Mouse (Mus musculus) embryo, embryonic 10.5 days (tissue): ENCODE measurements around the gene Ostn.
"Not testable (repeated sequence)": the region's sequence is repeated elsewhere in the genome, so short reads cannot be mapped to it uniquely, and the experiment has no call there.

ENCODE experiments used
- DNase-seq: peaks from one replicate; pipeline ENCODE4 v3.0.0-alpha.2; 2015; ENCODE audit warnings: low spot score

The Ostn gene

DNA sequence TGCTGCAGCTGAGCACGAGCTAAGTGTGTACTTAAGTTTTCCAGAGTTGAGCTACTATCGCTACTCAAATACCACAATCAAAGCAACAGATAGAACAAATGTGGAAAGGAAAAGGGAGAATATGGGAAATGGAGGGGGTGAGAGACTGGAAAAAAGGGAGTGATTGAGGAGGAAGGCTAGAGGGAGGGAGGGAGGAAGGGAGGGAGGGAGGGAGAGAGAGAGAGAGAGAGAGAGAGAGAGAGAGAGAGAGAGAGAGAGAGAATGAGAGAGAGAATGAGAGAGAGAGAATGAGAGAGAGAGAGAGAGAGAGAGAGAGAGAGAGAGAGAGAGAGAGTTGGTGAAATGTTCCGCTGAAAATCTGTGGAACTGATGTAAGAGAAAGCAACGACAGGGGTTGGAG, at the start of gene Ostn:
TSS of gene Ostn (plus strand) at position 301 of the 400 bp plus-strand sequence.
- not testable (repeated sequence) for DNase-seq

DNA sequence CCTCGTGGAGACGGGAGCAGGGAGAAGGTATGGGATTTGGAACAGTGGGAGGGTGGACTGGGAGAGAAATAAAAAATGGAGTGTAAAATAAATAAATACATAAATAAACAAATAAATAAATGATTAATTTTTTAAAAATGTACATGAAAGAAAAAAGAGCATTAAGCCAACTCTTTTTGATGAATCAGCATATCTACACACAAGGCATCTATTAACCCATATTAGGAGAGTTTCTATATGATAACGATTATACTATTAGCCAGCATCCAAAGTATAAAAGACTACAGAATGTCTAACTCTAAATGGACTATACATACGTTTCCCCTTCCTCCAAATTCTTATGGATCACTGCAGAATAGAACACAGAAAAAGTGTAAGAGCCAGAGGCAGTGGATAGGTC, 38.5 kb upstream of the Ostn start:
- DNase-seq, result no peak

DNA sequence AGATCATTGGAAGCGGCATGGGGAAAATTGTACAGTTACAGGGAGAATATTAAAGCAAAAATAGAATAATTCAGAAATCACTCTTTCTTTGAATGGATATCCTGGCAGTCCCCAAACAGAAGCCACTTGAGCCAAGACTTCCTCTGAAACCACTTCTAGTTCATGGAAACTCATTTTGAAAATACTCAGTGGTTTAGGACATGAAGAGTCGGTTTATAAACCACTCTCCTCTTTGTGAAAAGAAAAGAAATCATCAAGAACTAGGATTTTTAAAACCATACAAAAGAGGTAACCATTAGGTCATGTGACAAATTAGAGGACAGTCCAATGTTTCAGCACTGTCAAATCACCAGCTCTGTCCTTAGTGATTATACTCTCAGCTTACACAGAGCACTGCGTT, 19.9 kb upstream of the Ostn start:
- no peak for DNase-seq

DNA sequence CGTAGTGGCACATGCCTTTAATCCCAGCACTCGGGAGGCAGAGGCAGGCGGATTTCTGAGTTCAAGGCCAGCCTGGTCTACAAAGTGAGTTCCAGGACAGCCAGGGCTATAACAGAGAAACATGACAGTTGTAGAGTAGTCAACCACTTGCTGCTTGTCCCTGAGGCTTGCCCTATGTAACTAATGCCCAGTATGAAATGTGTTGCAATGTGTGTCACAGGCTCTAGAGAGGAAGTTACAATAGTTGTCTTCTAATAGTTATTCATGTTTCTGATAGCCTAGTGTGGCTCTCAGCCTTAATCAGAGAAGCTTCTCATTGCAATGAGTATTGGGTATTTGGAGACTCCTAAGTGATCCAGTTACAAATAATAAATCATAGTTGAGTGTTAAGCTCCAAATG, 10.8 kb upstream of the Ostn start:
- DNase-seq, result no peak

DNA sequence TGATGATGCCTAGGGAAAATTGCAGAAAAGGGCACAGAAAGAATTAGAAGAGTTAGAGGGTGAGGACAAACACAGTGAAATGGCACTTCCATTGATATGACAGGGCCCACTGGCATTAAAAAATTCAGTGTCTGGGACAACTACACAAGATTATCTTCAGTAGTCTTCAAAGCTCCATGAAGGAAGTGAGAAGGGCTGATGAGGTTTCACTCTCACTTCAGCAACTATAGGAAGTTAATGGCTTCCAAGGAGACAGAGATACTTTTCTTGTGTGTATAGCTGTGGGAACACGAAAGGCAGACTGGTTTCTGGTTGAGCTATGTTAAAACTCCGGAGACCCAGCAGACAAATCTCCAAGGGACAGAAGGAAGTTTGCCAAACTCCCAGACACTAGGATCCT, 10.4 kb upstream of the Ostn start:
- DNase-seq, result no peak

DNA sequence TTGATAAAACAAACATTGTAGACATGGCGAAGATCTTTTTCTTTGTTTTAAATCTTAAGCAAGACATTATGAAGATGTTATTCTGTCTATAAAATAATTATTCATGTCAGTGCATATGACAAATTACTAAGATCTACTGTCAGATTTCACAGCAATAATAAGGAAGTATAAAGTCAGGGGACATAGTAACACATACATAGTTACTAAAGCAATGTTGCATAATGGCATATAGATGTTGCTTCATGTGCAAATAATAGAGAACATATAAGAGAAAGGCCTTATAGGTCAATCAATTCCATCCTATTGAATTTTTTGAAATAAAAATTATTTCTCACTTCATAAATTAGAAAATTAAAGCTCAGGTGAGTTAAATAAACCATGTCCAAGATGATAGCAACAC, 11.8 kb downstream of the Ostn start:
- no peak for DNase-seq

DNA sequence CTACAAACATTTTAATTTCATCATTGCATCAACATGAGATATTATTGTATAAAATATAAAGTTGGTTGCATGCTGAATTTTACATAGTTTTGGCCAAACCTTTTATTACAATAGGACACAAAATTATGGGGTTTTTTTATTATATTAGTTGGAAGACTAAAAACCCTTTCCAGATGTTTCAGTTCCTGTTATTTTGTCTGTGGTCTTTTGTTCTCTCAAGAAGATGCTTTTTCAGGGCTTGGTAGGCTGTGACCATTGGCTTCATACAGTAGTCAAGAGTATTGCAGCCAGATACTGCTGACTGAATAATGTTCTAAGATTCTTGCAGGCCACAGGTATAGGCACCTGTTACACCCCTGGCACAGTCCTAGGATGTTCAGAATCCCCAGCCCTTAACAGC, 14.8 kb downstream of the Ostn start:
- no peak for DNase-seq

DNA sequence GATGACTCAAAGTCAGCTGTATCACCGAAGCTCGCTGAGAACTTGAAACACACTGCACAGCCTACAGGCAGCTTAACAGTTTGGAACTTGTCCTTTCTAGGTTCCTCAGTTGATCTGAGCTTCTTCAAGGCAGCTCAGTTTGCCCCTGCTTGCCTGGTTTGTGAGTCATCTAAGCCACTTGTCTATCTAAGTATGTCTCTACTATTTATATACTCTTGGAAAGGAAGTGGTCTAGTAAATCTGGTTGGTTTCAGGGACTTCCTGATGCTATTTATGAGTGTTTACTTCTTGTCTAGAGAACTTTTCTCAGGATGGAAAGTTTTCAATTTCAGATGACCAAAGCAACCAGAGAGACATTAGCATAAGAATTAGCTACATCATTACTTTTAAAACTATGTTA, 19.2 kb downstream of the Ostn start:
- DNase-seq, result no peak

DNA sequence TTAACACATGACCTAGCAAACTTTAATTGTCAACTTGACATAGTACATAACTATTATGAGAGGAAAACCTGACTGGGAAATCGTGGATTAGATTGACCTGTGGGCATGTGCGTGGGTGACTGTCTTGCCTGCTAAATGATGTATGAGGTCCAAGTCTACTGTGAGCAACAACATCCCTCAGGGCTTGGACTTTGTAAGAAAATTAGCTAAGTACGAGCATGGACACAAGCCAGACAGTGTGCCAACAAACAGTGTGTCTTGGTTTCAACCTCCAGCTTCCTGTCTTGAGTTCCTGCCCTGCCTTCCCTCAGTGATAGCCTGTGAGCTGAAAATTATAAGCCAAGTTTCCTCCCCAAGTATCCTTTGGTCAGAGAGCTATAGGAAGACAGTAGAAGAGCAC, 40.2 kb downstream of the Ostn start:
- DNase-seq, result no peak

DNA sequence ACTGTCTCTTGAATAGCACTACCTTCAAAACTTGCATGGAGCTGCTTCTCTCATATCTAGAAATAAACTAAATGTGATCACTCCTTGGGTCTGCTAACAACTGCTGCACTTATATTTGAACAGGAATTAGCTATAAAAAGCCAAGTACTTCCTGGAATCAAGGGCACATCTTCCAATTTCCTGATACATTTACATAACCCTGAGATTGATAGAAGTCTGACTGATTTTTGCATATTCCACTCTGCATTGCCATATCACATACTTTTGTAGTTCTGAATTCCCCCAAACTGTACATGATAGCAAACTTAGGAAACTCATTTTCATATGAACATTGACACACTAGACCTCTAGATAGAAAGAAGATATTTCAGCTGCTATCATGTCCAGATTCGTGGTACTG, 41.1 kb downstream of the Ostn start:
- DNase-seq, result no peak

DNA sequence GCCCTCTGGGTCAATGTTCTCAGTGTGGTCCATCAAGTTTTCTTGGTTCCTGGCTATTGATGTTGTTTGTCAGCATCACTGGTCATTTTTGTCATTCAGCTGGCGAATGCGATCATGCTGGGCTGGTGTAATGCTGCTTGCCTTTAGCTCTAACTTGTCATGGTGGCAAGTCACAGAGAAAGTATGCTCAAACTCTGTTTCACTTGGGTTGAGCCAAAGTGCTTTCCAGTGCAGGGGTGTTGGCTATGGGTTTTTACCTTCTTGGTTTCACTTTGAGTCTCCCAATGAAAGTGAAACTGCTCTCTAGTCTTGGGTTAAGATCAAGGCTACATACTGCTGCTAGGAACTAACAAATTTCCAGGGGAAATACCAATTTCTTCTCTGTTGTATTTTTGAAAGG, 41.9 kb downstream of the Ostn start:
- no peak for DNase-seq

DNA sequence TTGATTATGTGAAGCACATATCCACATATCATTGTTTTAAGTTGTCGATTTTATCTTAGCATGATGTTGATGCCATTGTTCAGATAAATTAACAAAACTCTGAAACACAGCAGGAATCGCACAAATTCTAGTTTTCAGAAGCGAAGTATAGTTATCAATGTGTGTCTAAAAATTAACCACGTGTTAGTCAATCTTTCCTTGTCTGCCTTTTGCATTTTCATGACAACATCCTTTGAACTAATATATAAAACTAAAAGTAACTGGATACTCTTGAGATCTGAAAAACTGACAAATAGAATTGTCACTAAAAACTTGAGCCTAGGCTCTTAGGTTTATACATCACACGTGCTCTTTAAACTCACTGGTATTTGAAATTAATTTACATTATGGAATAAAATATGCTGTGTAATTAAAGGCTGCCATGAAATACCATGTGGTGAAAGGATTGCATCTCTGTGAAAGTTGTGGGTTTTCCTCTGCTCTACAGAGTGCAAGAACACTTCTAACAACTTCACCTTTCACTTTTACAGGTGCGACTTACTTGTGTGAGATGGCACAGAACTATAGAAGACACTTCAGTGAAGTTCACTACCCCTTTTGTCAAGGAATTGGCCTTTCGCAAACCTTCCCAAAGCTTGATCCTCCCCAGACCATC, 42.7 kb downstream of the Ostn start:
- no peak for DNase-seq

DNA sequence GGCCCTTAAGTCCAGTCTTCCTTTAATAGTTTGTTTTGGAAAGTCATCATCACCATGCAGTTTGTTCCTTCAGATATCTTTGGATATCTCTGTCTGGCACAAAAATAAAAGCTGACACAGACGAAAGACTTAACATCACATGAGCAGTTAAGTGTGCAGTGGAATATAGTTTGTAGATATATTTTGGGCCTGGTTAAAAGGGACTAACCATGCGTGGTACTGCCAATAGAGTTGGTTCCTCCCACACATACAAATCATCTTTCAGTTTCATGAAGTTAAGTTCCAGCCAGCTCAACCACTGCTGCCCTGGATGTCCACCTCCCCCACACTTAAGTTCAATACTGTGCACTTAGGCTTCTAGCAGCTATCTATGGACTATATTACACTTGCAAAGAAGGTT, 47.2 kb downstream of the Ostn start:
- no peak for DNase-seq

DNA sequence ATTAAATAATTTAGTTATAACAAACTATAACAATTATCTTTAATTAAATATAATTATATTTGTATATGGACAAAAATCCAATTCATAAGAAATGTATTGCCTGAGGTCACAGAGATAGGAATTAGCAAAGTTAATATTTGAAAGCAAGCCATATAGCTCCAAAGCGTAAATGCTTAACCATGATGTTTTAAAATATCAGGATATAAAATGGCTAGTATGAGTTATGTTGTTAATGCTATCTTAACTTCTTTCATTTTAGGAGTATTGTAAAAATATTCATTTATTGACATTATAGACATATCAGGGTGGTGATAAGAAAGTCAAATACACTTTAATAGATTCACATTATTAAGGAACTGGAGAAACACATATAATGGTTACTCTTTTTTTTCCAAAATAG, 52.8 kb downstream of the Ostn start:
- DNase-seq, result no peak

DNA sequence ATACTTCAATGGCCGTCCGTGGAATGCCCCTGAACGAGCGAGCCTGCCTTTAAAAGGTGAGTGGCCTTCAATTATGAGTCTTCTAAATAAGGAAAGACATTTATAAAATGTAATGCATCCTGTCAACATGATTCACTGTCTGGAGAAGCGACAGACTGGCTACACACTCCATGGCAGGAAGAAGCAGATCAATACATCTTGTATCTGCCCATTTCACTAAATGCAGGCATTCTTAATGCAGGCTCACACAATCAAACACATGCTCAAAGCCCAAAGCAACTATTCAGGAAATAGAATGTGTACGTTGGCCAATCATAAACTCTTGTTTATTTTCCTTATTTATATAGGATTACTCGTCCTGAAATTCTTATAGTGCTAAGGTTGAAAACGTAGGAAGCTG, 62.9 kb downstream of the Ostn start, which contains the start of gene Uts2b:
TSS of gene Uts2b (minus strand) at position 49 of the 400 bp plus-strand sequence.
- no peak for DNase-seq

DNA sequence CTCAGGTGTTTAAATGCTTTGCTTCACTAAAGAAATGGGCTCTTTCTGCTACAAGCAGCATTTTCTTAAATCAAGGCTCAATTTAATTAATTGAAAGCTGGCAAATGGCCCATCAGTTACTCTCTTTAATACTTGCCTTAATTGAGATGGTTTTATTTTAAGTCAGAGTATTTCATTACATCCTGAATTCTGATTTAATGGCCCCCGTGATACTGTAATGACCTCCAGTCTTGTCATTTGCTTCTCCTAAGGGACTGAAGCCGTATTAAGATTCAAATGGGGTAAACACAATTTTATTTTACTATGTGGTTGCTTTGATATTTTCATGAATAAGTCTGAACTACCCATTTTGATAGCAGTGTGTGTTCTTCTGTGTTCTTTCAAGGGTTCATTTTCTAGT, 63.4 kb downstream of the Ostn start:
- no peak for DNase-seq

DNA sequence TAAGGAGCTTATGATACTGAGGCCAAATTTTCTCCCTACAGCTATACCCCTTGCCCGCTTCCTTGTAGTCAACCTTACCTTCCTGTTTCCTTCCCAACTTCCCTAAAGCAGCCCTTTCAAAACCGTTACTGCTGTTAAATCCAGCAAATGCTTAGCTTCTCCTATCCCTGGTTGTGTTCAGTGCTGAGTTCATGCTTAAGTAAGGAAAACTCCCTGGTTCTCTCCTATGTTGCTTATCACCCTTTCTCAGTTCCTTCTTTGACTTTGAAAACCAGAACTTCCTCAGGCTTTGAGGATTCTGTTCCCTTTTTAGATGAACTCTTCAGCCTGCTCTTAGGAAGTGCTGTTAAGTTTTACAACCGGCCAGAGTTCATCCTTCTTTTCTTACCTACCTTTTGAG, 66.8 kb downstream of the Ostn start:
- DNase-seq, result no peak

DNA sequence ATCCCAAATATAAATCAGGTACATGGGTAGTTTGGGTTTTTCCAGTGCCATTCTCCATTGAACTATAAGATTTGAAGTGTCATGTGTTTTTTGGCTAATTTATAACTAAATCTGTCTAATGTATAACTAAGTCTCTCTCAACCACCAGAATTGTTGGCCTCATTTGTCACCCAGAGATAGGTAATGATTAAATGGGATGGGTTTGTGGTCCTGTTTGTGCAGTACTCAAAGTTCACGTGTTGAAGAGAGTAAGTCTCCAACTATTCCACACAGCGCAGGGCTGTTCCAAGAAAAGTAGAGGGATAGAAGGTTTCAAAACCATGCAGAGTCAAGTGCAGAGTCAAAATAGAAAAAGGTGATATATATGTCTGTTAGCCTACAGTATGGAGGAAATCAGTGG, 68.0 kb downstream of the Ostn start:
- no peak for DNase-seq

DNA sequence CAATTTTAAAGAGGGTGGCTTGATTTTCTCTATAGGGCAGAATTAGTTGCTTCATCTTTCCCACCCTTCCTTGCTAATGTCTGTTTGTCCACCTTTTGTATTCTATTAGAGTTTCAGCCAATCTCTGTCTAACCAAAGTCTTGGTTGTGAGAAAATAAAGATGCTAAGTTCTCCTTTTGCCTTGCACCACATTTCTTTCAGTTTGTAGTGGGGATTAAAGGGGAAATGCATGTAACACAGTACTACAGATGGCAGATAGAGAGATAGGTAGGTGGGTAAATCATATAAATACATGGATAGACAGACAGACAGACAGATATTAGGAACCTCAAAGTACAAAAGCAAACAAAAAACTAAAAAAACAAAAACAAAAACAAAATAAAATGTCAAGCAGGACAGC, 69.3 kb downstream of the Ostn start:
- no peak for DNase-seq

DNA sequence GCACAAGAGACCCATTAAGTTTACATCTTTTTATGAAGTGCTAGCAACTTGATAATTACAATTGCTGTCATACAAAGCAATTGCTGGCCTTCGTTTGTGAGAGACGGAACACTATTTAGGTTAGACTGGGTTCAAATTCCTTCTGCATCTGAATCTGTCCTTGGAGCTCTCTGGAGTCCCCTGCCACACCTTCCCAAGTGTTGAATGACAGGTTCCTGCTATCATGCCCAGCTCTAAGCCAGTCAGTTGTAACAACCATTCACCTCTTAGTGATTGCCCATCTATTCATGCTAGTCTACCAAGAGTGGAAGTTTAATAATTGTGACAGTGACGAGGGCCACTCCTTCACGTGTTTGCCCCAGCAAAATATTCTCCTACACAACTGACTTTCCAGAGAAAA, 74.9 kb downstream of the Ostn start:
- no peak for DNase-seq

DNA sequence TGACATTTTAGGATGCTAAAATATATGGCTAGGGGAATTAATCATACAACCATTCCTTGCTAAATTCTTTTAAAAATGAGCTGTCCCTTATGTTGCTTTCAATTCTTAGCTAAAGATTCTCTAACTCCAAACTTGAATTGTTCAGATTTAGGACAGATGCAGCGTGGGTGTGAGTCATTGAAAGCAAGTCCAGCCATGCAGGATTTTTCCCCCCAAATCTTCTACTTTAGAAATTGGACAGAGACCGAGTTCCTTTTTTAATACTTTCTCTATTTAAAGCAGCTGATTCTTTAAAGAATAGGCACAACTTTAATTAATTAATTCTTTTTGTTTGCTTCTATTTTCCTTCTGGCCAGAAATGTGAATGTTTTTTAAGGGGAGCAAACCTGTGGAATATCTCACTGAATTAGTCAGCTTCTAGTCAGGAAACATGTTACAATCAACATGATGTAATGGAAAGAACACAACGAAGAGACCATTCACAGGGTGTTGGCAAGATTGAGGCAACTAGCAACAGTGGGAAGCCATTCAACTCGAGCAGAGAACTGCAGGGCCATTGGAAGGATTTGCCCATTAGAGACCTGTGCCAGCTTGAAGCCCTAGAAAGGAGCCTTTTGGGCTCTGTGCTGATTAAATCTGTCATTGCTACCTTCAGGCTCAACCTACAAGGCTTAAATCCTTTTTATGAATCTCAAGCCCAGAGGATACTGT, 77.8 kb downstream of the Ostn start:
- no peak for DNase-seq

DNA sequence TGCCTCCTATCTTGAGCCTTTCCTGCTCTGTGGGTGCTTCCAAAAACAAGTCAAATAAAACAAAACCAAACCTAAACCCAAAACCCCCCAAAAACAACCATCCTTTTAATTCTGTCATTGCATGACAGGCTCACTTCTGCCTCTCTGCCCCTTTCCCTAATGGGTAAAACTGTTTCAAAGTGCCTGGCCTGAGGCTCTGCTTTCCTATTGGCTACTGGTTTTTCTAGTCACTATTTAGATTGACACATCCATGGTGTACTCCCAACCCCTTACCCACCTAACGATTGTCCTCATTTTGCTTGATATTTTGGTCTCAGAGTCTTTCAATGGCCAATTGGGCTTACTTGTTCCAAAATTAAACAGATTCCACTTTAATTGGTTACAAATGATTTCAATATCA, 78.4 kb downstream of the Ostn start:
- DNase-seq, result no peak

DNA sequence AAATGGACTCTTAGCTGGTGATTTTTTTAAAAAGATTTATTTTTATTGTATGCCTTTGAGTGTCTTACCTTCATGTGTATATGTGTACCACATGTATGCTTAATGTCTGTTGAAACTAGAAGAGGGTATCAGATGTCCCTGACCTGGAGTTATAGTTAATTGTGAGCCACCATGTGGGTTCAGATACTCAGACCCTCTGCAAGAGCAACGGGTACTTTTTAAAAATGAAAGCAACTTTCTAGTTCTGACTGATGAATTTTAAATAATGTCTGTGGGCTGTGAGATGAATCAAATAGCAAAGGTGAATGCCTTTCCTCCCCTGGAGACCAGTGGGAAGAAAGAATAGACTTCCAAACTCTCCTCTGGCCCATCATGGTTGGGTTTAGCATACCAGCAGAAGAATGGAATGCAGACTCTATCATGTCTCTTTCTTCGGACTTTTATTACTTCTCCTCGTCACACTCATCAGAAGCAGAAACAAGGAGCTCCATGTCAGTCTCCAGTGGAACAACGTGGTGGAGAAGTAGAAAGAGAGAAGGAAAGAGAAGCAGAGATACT, 79.6 kb downstream of the Ostn start:
- DNase-seq, result no peak
